Mouse (Mus musculus) G1E (cell line): ENCODE data around the gene Thrb.

Experiments used
- CTCF ChIP-seq: IDR thresholded peaks from 2 replicates; pipeline ENCODE4 v1.5.1; 2012; ENCODE audit warnings: low read depth, low read length, inconsistent platforms, mixed read lengths
- GATA1 ChIP-seq: IDR thresholded peaks from 2 replicates; pipeline ENCODE4 v1.6.1; 2012; ENCODE audit warnings: borderline replicate concordance, low read length, inconsistent platforms, mixed read lengths
- GATA2 ChIP-seq: IDR thresholded peaks from 2 replicates; pipeline ENCODE4 v1.6.1; 2012; ENCODE audit warnings: low read depth, low read length, inconsistent platforms, borderline replicate concordance

DNA sequence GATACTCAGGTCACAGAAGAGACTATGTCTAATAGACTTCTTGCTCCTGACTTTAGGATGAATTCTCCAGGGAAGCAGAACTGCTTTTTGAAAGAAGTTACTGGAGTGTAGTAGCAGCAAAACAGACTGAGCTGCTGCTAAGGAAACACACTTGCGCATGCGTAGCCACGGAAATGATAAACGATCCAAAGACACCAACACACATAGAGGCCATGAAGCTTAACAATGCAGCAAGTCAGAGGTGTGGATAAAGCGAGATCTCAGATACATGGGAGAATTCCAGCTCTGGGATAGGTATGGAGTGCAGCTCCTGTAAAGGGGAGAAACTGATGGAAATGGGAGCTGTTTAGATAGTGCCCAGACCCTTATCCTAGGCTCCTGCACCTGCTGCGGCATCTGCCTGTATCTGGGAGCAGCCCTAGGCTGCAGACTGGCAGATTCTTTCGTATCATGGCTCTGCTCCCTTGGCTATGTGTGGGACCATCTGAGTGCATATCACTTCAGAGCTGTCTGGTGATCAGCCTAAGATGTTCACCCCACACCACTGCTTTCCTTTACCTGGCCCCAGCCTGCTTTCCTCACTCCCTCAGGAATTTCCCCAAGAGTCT is 53.3 kb downstream of the Thrb start:
- TF ChIP-seq CTCF (no peak), GATA2 (no peak), GATA1 (no peak)
